Mouse (Mus musculus): ENCODE measurements around the gene Umodl1. TPM values are rescaled to one million over a fixed set of nuclear protein-coding genes. Genes with fewer than 3 reads are reported as not detected.
A peak's percentile ranks its signal among the peaks of the same experiment; 100 is the strongest.

Gene Umodl1
- 0.07 and 0.09 TPM in 2 replicates for polyA plus RNA-seq (2015; fragmentation: Nextera tagmentation; extraction: Ambion mirVana)

DNA sequence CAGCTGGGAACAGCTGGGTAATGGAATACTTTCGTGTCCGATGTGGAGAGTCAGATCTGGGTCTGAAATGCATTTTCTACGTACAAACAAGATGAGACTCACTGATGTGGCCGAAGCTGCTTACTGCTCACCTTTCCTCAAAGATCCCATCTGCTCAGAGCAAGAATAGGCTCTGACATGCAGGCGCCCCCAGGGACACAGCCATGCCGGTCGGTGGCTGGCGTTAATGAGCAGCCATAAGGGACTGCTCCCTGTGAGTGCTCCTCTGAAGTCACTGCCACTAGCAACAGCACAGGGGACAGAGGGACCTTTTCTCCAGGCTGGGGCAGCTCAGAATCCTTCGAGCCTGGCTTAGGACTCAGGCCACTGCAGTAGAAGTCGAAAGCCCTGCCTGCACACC lies at the start of gene Umodl1:
Gene Umodl1 (plus strand): TSS at position 301 of the 400 bp plus-strand sequence.
- Histone ChIP-seq H3K27ac (peak within 1 kb of the TSS; percentile 9; the same call in 1 of the 2 replicates), H3K27me3 (0 out of 2 replicates have a peak, but pooled peaks cover 3% of the 10 kb centered on the region), H3K4me1 (replicated peaks) (peaks cover 13% of the 10 kb centered on the region), H3K9ac (replicated peaks) (no peak within 1 kb of the TSS), H3K36me3 (no peaks in the 10 kb centered on the region), H3K4me3 (replicated peaks) (no peak within 1 kb of the TSS), H3K4me2 (replicated peaks) (no peak within 1 kb of the TSS), H3K9me3 (no peaks in the 10 kb centered on the region)
- ATAC-seq = 0 out of 2 replicates have a peak, but pooled peaks have one; percentile 30
- 48% methylated on average over 10 of the region's 10 CpGs for WGBS

DNA sequence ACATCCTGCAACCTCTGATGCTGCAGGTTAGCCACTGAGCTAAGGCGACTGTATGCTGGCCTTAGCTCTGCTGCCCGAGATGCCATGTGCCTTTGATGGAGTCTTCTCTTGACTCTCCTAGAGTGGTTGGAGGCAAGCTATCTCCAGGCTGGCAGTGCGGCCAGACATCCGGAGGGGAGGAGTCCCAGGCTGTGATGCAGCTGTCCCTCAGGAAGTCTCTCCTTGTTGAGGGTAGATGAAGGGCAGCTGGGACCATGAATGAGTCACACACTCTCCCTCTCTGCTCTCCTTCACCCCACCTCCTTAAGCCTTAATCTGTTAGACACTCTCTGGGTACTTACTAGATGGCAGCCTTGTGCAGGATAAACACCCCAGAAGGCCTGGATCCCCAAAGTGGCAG lies 46.9 kb upstream of the Umodl1 start:
- H3K27me3 ChIP-seq = peaks cover 7% of the 10 kb centered on the region
- H3K9ac ChIP-seq (replicated peaks) = no peak overlapping the region
- 73% methylated on average over 4 of the region's 4 CpGs for WGBS
- peaks cover 5% of the 10 kb centered on the region for H3K4me1 ChIP-seq (replicated peaks)
- no peak overlapping the region for H3K4me3 ChIP-seq (replicated peaks)
- no peak overlapping the region for H3K4me2 ChIP-seq (replicated peaks)
- H3K36me3 ChIP-seq = no peaks in the 10 kb centered on the region
- H3K27ac ChIP-seq = no peak overlapping the region
- ATAC-seq = no peak
- H3K9me3 ChIP-seq = no peaks in the 10 kb centered on the region

DNA sequence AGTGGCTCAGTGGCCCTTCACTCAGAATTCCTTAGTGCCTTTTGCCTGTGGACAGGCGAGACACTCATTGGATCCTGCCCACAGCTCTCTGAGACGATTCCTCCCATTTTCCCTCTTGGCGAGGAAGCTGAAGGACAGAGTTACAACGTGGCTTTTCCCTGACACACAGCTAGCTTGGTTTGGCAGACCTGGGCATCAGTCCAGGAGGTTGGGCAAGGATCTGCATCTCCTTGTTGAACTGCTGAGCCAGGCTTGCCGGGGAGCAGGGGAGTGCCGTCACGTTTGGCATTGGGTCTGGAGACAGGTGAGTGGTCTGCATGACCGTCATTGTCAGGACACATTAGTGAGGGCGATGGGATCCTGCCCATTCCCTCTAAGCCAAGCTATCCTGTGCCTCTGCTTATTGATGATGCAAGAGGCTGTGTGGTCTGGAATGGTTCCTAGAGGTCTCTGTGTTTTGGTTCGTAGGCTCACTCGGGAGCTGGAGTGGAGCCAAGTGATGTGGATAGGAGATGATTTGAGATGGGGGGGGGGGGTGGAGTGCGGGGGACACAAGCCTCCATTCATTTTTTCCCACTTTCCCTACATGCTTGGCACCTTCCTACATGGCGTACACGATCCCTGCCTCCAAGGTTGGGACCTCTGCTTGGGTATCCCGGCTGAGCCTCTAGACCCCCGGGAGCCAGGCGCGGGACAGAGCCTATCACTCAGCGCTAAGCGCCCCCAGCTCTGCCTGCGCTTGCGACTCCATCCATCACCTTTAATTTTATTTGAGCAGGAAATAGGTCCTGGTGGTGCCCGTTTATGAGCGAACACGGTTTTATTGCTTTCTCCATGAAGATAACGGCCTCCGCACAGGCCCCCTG lies 43.3 kb upstream of the Umodl1 start:
- peaks cover 5% of the 10 kb centered on the region for H3K4me1 ChIP-seq (replicated peaks)
- H3K4me2 ChIP-seq (replicated peaks) = no peak overlapping the region
- no peaks in the 10 kb centered on the region for H3K36me3 ChIP-seq
- no peak overlapping the region for H3K27ac ChIP-seq
- H3K9ac ChIP-seq (replicated peaks) = no peak overlapping the region
- no peaks in the 10 kb centered on the region for H3K27me3 ChIP-seq
- H3K9me3 ChIP-seq = no peaks in the 10 kb centered on the region
- no peak overlapping the region for H3K4me3 ChIP-seq (replicated peaks)
- 84% methylated on average over 27 of the region's 27 CpGs for whole genome bisulfite sequencing
- no peak for ATAC-seq

DNA sequence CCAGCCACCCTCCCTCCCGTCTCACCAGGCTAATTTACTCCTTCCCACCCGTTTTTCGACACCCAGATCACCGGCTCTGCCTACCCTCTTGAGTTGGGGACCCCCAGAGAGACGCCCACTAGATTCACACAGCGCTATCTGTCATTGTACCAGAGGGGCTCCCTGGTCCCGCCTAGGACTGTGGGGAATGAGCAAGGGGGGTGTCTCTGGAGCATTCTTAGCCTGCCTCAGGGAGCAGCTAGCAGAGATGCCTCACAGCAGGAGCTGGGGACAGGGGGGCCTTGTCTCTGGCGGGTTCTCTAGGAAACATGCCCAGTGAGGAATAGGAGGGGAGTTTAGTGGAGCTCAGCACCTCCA lies 42.7 kb upstream of the Umodl1 start:
- Histone ChIP-seq H3K4me1 (replicated peaks) (peaks cover 5% of the 10 kb centered on the region), H3K27ac (no peak overlapping the region), H3K9me3 (no peaks in the 10 kb centered on the region), H3K9ac (replicated peaks) (no peak overlapping the region), H3K27me3 (no peaks in the 10 kb centered on the region), H3K36me3 (no peaks in the 10 kb centered on the region), H3K4me3 (replicated peaks) (no peak overlapping the region), H3K4me2 (replicated peaks) (no peak overlapping the region)
- no peak for ATAC-seq
- 63% methylated on average over 8 of the region's 8 CpGs for WGBS

DNA sequence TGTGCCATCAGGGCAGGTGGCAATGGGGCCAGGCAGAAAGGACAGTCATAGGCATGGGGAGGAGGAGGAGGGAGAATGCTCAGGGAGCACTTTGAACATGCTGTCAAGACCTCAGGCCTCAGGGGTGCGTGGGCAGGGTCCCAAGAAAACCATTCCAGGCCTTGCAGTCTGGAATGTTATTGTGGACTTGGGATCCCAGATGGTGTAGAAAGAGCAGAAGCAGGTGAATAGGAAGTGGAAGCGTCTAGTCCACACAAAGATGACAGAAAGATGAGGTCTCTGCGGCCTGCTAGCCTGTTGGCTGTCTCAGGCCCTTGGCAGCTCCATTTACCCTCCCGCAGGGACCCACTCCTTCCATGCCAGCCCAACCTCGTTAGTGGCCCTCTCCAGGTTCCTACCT lies 41.9 kb upstream of the Umodl1 start:
- no peak for ATAC-seq
- no peaks in the 10 kb centered on the region for H3K9me3 ChIP-seq
- no peak overlapping the region for H3K4me3 ChIP-seq (replicated peaks)
- H3K27ac ChIP-seq = no peak overlapping the region
- no peaks in the 10 kb centered on the region for H3K27me3 ChIP-seq
- no peak overlapping the region for H3K9ac ChIP-seq (replicated peaks)
- 72% methylated on average over 5 of the region's 5 CpGs for WGBS
- H3K4me2 ChIP-seq (replicated peaks) = no peak overlapping the region
- H3K4me1 ChIP-seq (replicated peaks) = peaks cover 5% of the 10 kb centered on the region
- no peaks in the 10 kb centered on the region for H3K36me3 ChIP-seq

DNA sequence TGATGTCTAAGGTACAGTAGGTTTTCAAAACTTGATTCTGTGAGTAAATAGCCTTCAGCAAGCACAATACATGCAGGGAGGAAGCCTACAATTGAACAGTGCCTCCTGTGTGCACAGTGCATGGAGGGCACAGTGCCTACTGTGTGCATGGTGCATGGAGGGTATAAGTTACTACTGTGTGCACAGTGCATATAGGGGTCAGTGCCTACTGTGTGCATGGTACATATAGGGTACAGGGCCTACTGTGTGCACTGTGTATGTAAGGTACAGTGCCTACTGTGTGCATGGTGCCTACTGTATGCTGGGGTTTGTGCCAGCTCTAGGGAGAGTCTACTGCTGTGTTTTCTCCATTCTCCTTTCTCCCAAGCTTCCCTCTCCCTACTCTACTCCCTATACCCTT lies 40.2 kb upstream of the Umodl1 start:
- H3K27ac ChIP-seq = no peak overlapping the region
- H3K9ac ChIP-seq (replicated peaks) = no peak overlapping the region
- ATAC-seq = no peak
- no peaks in the 10 kb centered on the region for H3K36me3 ChIP-seq
- H3K9me3 ChIP-seq = no peaks in the 10 kb centered on the region
- H3K4me1 ChIP-seq (replicated peaks) = peaks cover 5% of the 10 kb centered on the region
- no peak overlapping the region for H3K4me2 ChIP-seq (replicated peaks)
- H3K4me3 ChIP-seq (replicated peaks) = no peak overlapping the region
- H3K27me3 ChIP-seq = no peaks in the 10 kb centered on the region

DNA sequence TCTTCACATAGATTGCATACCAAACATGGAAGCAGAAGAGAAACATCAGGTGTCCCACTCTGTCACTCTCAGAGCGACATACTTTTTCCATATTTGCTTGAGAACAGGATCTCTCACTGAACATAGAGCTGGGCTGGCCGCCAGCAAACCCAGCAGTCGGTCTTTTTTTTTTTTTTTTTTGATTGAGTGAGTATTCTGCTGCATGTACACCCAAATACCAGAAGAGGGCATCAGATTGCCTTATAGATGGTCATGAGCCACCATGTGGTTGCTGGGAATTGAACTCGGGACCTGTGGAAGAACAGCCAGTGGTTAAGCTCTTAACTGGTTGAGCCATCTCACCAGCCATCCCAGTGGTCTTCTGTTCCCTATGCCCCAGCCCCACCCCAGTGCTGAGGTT lies 30.9 kb upstream of the Umodl1 start:
- ATAC-seq = no peak
- Histone ChIP-seq H3K27ac (no peak overlapping the region), H3K4me3 (replicated peaks) (no peak overlapping the region), H3K4me2 (replicated peaks) (no peak overlapping the region), H3K36me3 (no peaks in the 10 kb centered on the region), H3K9me3 (no peaks in the 10 kb centered on the region), H3K9ac (replicated peaks) (no peak overlapping the region), H3K27me3 (no peaks in the 10 kb centered on the region), H3K4me1 (replicated peaks) (no peaks in the 10 kb centered on the region)
- 81% methylated on average over 4 of the region's 4 CpGs for WGBS

DNA sequence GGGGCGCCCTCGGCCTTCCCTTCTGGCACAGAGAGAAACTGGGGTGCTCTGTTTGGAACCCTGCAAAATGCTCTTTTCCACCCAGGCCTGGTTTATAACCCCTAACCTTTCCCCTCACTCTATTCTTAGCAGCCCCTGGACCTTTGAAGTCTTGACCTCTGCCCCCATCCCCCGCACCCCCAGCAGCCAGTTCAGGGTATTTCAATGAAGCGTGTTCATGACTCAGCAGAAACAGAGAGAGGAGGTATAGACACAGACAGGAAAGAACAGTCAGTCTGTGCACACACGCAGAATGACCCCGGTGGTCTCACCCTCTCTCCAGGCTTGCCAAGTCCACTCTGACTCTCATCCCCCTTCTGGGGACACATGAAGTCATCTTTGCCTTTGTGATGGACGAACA lies 23.6 kb upstream of the Umodl1 start:
- Histone ChIP-seq H3K4me2 (replicated peaks) (no peak overlapping the region), H3K27ac (no peak overlapping the region), H3K4me3 (replicated peaks) (no peak overlapping the region), H3K9ac (replicated peaks) (no peak overlapping the region), H3K36me3 (no peaks in the 10 kb centered on the region), H3K27me3 (no peaks in the 10 kb centered on the region), H3K9me3 (no peaks in the 10 kb centered on the region), H3K4me1 (replicated peaks) (no peaks in the 10 kb centered on the region)
- 90% methylated on average over 7 of the region's 7 CpGs for WGBS
- no peak for ATAC-seq

DNA sequence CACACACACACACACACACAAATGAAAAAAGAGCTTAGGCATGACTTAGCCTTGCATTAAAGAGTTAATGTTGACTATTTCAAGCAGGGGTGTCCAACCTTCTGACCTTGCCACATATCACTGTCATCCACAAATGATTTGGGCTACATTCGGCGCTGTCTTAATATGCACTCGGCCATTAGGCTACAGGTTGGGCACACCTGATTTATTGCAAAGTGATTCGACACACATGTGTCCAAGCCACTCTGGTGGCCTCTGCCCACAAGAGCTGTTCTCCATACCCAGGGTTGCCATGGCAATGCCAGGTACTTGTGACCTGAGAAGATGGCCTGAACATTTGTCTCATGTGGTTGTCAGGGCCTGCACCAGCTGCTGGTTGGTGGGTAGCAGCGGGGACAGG lies 21.6 kb upstream of the Umodl1 start:
- WGBS = 89% methylated on average over 5 of the region's 5 CpGs
- H3K9me3 ChIP-seq = no peaks in the 10 kb centered on the region
- no peak overlapping the region for H3K4me3 ChIP-seq (replicated peaks)
- no peaks in the 10 kb centered on the region for H3K27me3 ChIP-seq
- H3K4me1 ChIP-seq (replicated peaks) = no peaks in the 10 kb centered on the region
- H3K4me2 ChIP-seq (replicated peaks) = no peak overlapping the region
- no peaks in the 10 kb centered on the region for H3K36me3 ChIP-seq
- H3K27ac ChIP-seq = no peak overlapping the region
- no peak overlapping the region for H3K9ac ChIP-seq (replicated peaks)
- ATAC-seq = no peak

DNA sequence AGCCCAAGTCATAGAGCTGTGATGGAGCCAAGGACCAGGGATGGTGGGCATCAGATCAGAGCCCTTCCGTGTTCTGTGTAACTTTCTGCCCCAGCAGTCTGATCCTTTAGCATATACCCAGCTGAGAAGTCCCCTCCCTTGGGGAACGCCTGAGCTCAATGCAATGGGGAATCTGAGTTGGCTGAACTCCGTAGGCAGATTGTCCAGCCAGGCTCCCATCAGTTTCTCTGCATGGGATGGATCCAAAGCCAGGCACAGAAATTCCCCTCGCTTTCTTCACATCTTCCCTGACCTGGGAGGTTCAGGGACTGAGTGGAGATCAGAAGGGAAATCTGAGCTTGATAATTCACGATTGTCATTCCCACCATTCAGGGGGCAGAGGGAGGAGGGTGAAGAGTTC lies 19.1 kb upstream of the Umodl1 start:
- Histone ChIP-seq H3K9me3 (no peaks in the 10 kb centered on the region), H3K9ac (replicated peaks) (no peak overlapping the region), H3K27ac (no peak overlapping the region), H3K4me2 (replicated peaks) (no peak overlapping the region), H3K36me3 (no peaks in the 10 kb centered on the region), H3K4me3 (replicated peaks) (no peak overlapping the region), H3K27me3 (no peaks in the 10 kb centered on the region), H3K4me1 (replicated peaks) (no peaks in the 10 kb centered on the region)
- no peak for ATAC-seq
- WGBS = 52% methylated on average over 5 of the region's 5 CpGs

DNA sequence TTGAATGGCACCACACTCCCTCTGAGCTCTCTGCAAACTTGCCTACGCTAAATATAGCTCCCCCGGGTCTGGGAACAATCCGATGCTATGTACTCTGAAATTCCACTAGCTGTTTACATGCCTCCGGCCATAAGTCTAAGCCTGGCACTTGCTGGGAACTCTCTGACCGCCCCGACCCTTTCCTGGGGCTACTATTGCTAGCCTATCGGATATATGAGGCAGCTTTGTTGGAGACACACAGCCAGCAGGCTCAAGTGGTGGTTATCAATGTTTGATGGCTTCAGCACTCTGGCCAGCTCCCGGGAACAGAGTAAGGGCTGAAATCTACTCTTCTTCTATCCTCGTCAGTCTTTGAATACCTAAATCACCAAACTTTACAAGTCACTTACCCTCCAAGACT lies 15.9 kb upstream of the Umodl1 start:
- ATAC-seq = no peak
- Histone ChIP-seq H3K4me1 (replicated peaks) (no peaks in the 10 kb centered on the region), H3K27ac (no peak overlapping the region), H3K4me2 (replicated peaks) (no peak overlapping the region), H3K4me3 (replicated peaks) (no peak overlapping the region), H3K9ac (replicated peaks) (no peak overlapping the region), H3K27me3 (no peaks in the 10 kb centered on the region), H3K36me3 (no peaks in the 10 kb centered on the region), H3K9me3 (no peaks in the 10 kb centered on the region)
- 55% methylated on average over 9 of the region's 9 CpGs for WGBS

DNA sequence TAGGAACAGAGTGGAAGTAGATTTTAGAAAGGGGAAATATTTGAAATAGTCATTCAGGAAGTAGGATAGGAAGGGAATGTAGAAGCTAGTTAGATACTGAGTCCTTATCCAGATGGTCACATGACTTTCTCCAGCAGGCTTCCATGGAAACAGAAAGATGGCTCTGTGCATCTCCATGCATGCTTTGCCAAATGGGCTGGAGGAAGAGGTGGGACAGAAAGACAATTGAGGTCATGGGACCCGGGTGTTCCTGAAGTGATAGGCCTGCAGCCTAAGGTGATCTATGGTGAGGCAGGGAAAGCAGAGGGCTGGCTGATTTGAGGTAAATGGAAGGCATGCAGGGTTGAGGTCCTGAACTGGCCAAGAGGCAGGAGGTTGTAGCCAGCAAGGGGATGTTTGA lies 6.1 kb upstream of the Umodl1 start:
- Histone ChIP-seq H3K4me3 (replicated peaks) (no peak overlapping the region), H3K36me3 (no peaks in the 10 kb centered on the region), H3K27me3 (0 out of 2 replicates have a peak, but pooled peaks cover 3% of the 10 kb centered on the region), H3K4me2 (replicated peaks) (no peak overlapping the region), H3K4me1 (replicated peaks) (peaks cover 11% of the 10 kb centered on the region; the same call in 1 of the 2 replicates), H3K9me3 (no peaks in the 10 kb centered on the region), H3K27ac (no peak overlapping the region), H3K9ac (replicated peaks) (no peak overlapping the region)
- no peak for ATAC-seq
- WGBS = 58% methylated on average over 1 of the region's 1 CpGs

DNA sequence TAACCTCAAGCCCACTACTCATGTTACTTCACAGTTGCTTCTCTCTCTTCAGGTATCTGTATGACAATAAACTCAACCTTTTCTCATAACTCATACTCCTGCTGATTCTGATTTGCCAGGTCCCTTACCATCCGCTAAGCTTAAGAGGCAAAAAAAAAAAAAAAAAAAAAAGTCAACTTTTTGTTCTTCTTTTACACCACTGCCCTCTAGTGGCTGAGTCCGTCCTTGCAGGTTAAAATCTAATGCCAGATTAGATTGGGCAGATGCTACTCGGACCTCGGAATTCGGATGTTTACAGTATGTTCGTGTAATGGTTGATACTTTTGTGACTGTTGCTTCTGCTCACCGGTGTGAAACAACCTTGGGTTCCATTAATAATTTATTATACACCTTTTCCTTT lies 3.7 kb upstream of the Umodl1 start:
- no peak overlapping the region for H3K4me2 ChIP-seq (replicated peaks)
- no peak for ATAC-seq
- H3K9me3 ChIP-seq = no peaks in the 10 kb centered on the region
- peaks cover 17% of the 10 kb centered on the region for H3K4me1 ChIP-seq (replicated peaks)
- H3K27me3 ChIP-seq = 0 out of 2 replicates have a peak, but pooled peaks cover 3% of the 10 kb centered on the region
- WGBS = 8% methylated on average over 7 of the region's 7 CpGs
- no peak overlapping the region for H3K27ac ChIP-seq
- H3K4me3 ChIP-seq (replicated peaks) = no peak overlapping the region
- no peaks in the 10 kb centered on the region for H3K36me3 ChIP-seq
- H3K9ac ChIP-seq (replicated peaks) = no peak overlapping the region

Data from midbrain, embryonic 13.5 days (tissue).